Mouse (Mus musculus) lung, embryonic 16.5 days (tissue): ENCODE measurements around the gene Fgf9. TPM values are rescaled to one million over a fixed set of nuclear protein-coding genes. Genes with fewer than 3 reads are reported as not detected.

ENCODE experiments used
- ATAC-seq: fragments of 200-750 bp; cut with Nextera tagmentation; 2 replicates; pipeline ENCODE4 v1.8.0; 2017; ENCODE audit warnings: low read depth, mild to moderate bottlenecking, moderate library complexity
- H3K27ac ChIP-seq: fragments of 300-500 bp; sonication (generic); 2 replicates; pipeline ENCODE4 v1.5.1; 2014; ENCODE audit warnings: mild to moderate bottlenecking, control low read depth, low read length
- H3K27me3 ChIP-seq: fragments of 300-500 bp; sonication (generic); 2 replicates; pipeline ENCODE4 v1.6.1; 2014; ENCODE audit warnings: low read depth, low read length, mixed read lengths; ENCODE audit not compliant: control insufficient read depth, insufficient read depth
- H3K36me3 ChIP-seq: fragments of 300-500 bp; sonication (generic); 2 replicates; pipeline ENCODE4 v1.6.1; 2014; ENCODE audit warnings: low read length; ENCODE audit not compliant: control insufficient read depth, insufficient read depth
- H3K4me1 ChIP-seq: fragments of 300-500 bp; sonication (generic); replicated peaks from 2 replicates; pipeline ENCODE4 v1.6.1; 2014; ENCODE audit warnings: low read length, mixed read lengths; ENCODE audit not compliant: control insufficient read depth, insufficient read depth
- H3K4me2 ChIP-seq: fragments of 300-500 bp; sonication (generic); 2 replicates; pipeline ENCODE4 v1.6.1; 2014; ENCODE audit warnings: low read depth, low read length, control low read depth
- H3K4me3 ChIP-seq: fragments of 300-500 bp; sonication (generic); 2 replicates; pipeline ENCODE4 v1.5.1; 2014; ENCODE audit warnings: mild to moderate bottlenecking, low read length, control low read depth
- H3K9ac ChIP-seq: fragments of 300-500 bp; sonication (generic); 2 replicates; pipeline ENCODE4 v1.6.1; 2014; ENCODE audit warnings: low read length, control low read depth
- H3K9me3 ChIP-seq: fragments of 300-500 bp; sonication (generic); 2 replicates; pipeline ENCODE4 v1.6.1; 2016; ENCODE audit warnings: low read length; ENCODE audit not compliant: control insufficient read depth
- WGBS: fragments of 180-500 bp; shearing (Covaris S2); extraction: QIAGEN DNeasy Blood & Tissue Kit; methylation state at CpG from one replicate; pipeline ENCODE4 v1.1.7; 2014; 5-methylcytosine and 5-hydroxymethylcytosine counted together
- polyA plus RNA-seq: library from polyadenylated mRNA; unstranded; fragments of >200 nt; fragmentation: Nextera tagmentation; extraction: Ambion mirVana; gene quantifications from 2 replicates; pipeline ENCODE4 v1.2.1, GENCODE M21; 2015

The Fgf9 gene
- polyA plus RNA-seq, 1 experiment from 2014 or later: 10.7 TPM

DNA sequence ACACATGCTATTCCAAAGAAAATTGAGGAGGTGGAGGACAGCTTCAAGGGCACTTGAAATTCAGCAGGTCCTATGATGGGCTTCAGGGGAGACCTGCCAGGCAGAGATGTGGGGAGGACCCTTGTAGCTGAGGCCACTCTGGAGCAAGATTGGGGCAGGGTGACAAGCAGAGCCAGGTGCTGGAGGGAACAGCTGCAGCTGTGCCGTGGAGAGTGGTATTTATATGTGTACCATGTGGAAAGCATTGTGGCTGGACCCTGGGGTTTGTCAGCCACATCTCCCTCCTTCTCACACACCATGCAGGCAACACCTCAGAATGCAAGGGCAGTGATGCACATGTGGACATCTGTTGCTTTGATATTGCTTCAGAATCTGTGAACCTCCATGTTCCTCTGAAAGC, 81.8 kb downstream of the Fgf9 start:
- H3K27me3 ChIP-seq: no peaks in the 10 kb centered on the region
- H3K9me3 ChIP-seq: no peaks in the 10 kb centered on the region
- no peaks in the 10 kb centered on the region for H3K36me3 ChIP-seq
- H3K27ac ChIP-seq: no peak overlapping the region
- H3K9ac ChIP-seq: no peak overlapping the region
- ATAC-seq: no peak
- 26% methylated on average over 1 of the region's 1 CpGs for WGBS
- peaks cover 3% of the 10 kb centered on the region; the same call in 1 of the 2 replicates for H3K4me1 ChIP-seq
- H3K4me2 ChIP-seq: no peak overlapping the region
- no peak overlapping the region for H3K4me3 ChIP-seq

DNA sequence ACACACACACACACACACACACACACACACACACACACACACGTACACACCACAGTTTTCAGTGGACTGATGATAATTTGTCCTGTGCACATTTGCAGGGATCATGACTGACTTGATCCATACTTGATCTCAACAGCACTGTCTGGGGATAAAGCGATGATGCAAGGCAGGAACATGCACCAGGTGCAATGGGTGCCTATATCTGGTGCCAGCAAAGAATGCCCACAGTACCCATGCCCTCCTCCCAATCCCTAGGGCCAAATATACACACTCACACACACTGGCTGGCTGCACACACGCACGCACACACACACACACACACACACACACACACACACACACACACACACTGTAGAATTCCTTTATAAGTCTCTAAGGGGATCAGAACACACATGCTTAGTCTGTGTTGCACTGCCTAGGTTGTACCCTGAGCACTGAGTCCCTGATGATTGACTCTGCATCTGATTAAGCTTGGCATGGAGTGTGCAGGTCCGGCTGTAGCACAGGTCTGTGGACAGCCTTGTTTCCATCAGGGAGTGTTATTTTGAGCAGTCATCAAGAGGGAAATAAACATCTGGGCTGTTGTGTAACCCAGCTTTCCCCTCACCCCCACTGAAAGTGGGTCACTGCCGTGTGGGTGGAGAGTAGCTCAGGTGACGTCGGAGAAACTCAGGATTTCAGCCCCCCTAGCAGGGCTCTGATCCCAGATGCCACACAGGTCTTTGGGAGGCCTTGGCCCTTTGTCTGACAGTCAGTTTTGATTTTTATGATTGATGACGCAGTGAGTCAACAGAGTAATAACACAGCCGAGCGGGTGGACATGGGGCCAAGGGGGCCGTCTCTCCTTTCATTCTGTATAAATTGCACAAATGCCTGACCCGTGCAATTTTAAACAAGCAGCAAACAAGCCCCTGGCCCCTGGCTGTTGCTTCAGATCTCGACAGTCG, 83.4 kb downstream of the Fgf9 start:
- peak; percentile 73; the same call in 1 of the 2 replicates for ATAC-seq
- Histone ChIP-seq H3K4me2 (peak overlapping the region; percentile 34), H3K27ac (no peak overlapping the region), H3K27me3 (no peaks in the 10 kb centered on the region), H3K9me3 (no peaks in the 10 kb centered on the region), H3K36me3 (no peaks in the 10 kb centered on the region), H3K9ac (no peak overlapping the region), H3K4me1 (peaks cover 3% of the 10 kb centered on the region; the same call in 1 of the 2 replicates), H3K4me3 (no peak overlapping the region)
- 33% methylated on average over 15 of the region's 15 CpGs for WGBS

DNA sequence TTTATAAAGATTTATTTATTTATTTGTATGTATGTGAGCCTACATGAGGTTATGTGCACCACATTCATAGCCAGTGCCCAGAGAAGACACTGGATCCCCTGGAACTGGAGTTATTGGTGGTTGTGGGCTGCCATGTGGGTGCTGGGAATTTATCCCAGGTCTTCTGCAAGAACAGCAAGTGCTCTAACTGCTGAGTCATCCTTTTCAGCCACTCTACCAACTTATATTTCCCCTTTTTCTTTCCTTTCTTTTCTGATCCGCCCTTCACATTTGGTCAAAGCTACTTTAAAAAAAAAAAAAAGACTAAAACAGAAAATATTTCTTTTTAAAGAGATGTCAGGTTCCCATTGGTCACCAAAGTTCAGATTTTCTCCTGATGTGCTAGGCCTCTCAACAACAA, 90.3 kb downstream of the Fgf9 start:
- H3K36me3 ChIP-seq: no peaks in the 10 kb centered on the region
- H3K9me3 ChIP-seq: no peaks in the 10 kb centered on the region
- H3K27ac ChIP-seq: no peak overlapping the region
- ATAC-seq: no peak
- 95% methylated on average over 1 of the region's 1 CpGs for WGBS
- H3K27me3 ChIP-seq: no peaks in the 10 kb centered on the region
- H3K4me2 ChIP-seq: no peak overlapping the region
- no peak overlapping the region for H3K4me3 ChIP-seq
- no peaks in the 10 kb centered on the region for H3K4me1 ChIP-seq
- H3K9ac ChIP-seq: no peak overlapping the region

Other genes starting within 250 kb of the Fgf9 start
- 38.0 and 43.8 TPM in 2 replicates for gene Ska3, start 244.4 kb upstream of the Fgf9 start, polyA plus RNA-seq
- 148 and 151 TPM in 2 replicates for gene Mrpl57, start 244.3 kb upstream of the Fgf9 start, polyA plus RNA-seq
- gene Zdhhc20, start 180.3 kb upstream of the Fgf9 start, polyA plus RNA-seq: 72.3 and 76.2 TPM in 2 replicates
- gene Micu2, start 71.3 kb upstream of the Fgf9 start, polyA plus RNA-seq: 74.1 and 74.9 TPM in 2 replicates